22 mouse cellular contexts compared by ENCODE assay signal in the genomic region with DNA sequence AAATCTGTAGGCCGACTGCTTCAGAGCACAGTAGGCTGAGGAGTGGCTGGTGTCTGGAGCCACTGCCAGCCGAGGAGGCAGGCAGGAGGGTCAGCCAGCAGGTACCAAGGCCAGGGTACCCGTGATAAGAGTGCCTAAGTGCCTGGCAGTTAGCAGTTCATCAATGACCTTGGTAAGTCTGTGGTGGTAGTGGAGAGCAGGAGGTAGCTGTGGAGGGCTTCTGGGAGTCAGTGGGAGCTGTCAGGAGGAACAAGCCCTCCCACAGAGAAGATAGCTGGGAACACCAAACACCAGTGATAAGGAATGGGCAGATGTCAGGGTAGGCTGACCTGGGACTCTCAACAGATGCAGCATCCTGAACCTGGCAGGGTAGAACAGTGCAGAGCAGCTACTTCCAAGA. TPM values are rescaled to one million over a fixed set of nuclear protein-coding genes. Genes with fewer than 3 reads are reported as not detected.
DNase-seq lines count a peak whose midpoint lies in the region; ATAC-seq lines count a peak whose summit lies in the region.
"Had no signal": no experiment of that assay in that cellular context is flagged by ENCODE, and none has a peak within 500 bp of the region (broad histone marks: within the 10 kb centered on the region; RNA-seq: fewer than 3 reads in every experiment).

No protein-coding gene starts in this region.

- 71% methylated on average over 3 of the region's 3 CpGs for WGBS in midbrain, embryonic 10.5 days
- WGBS in midbrain, embryonic 16.5 days, result 84% methylated on average over 3 of the region's 3 CpGs

- H3K9me3 ChIP-seq in midbrain, embryonic 10.5 days (replicated peaks), result no peaks in the 10 kb centered on the region
- H3K9me3 ChIP-seq in midbrain, embryonic 16.5 days (replicated peaks; ENCODE audit: control insufficient read depth, low read length, poor library complexity, severe bottlenecking), result no peaks in the 10 kb centered on the region
- H3K9me3 ChIP-seq: embryonic facial prominence, embryonic 13.5 days; embryonic facial prominence, embryonic 15.5 days; forebrain, embryonic 10.5 days; forebrain, embryonic 12.5 days had no signal

- no peak overlapping the region for H3K4me3 ChIP-seq in midbrain, embryonic 10.5 days
- H3K4me3 ChIP-seq in midbrain, embryonic 16.5 days (ENCODE audit: low read depth, low read length), result no peak overlapping the region
- H3K4me3 ChIP-seq: embryonic facial prominence, embryonic 13.5 days; embryonic facial prominence, embryonic 15.5 days; erythroblast, embryonic 14.5 days; forebrain, embryonic 10.5 days; forebrain, embryonic 12.5 days had no signal

- DNase-seq in midbrain, embryonic 10.5 days (ENCODE audit: low spot score), result no peak
- DNase-seq in ovary, adult 18-20 months (ENCODE audit: low spot score), result peak; percentile 67
- DNase-seq in ovary, postnatal 14 days (ENCODE audit: low spot score), result no peak
- DNase-seq in testis, postnatal 14 days (ENCODE audit: low spot score), result peak; percentile 75
- DNase-seq in testis, postnatal 10 days (ENCODE audit: low spot score), result no peak
- DNase-seq: adrenal gland, adult 2 months; adrenal gland, postnatal 10 days; adrenal gland, postnatal 25 days; cerebellum, adult 11 months; cerebellum, adult 18-20 months; cerebellum, adult 8-10 months; cerebellum, adult 9-11 months; cerebellum, postnatal 14 days; cerebellum, postnatal 36 days; embryo, embryonic 11 days had no signal

- H3K27me3 ChIP-seq in midbrain, embryonic 10.5 days (ENCODE audit: low read depth, poor library complexity, severe bottlenecking), result peaks cover 36% of the 10 kb centered on the region
- H3K27me3 ChIP-seq in midbrain, embryonic 16.5 days (ENCODE audit: control insufficient read depth, insufficient read depth, low read depth, low read length), result no peaks in the 10 kb centered on the region
- H3K27me3 ChIP-seq: embryonic facial prominence, embryonic 15.5 days had no signal

- H3K36me3 ChIP-seq in midbrain, embryonic 10.5 days, result no peaks in the 10 kb centered on the region
- no peaks in the 10 kb centered on the region for H3K36me3 ChIP-seq in midbrain, embryonic 16.5 days (ENCODE audit: control insufficient read depth, insufficient read depth, low read length)
- H3K36me3 ChIP-seq: embryonic facial prominence, embryonic 13.5 days; embryonic facial prominence, embryonic 15.5 days; forebrain, embryonic 10.5 days; forebrain, embryonic 12.5 days had no signal

- no peak overlapping the region for H3K4me2 ChIP-seq in midbrain, embryonic 16.5 days (ENCODE audit: low read length)
- H3K4me2 ChIP-seq: embryonic facial prominence, embryonic 13.5 days; embryonic facial prominence, embryonic 15.5 days; forebrain, embryonic 12.5 days had no signal

- ATAC-seq in midbrain, embryonic 16.5 days, result no peak
- ATAC-seq: forebrain, embryonic 14.5 days had no signal

- H3K27ac ChIP-seq in midbrain, embryonic 10.5 days (replicated peaks), result peak overlapping the region; percentile 30; the same call in 1 of the 2 replicates
- no peak overlapping the region for H3K27ac ChIP-seq in midbrain, embryonic 16.5 days (ENCODE audit: low read length)
- H3K27ac ChIP-seq: embryonic facial prominence, embryonic 13.5 days; embryonic facial prominence, embryonic 15.5 days; forebrain, embryonic 10.5 days; forebrain, embryonic 12.5 days had no signal

- H3K9ac ChIP-seq in midbrain, embryonic 16.5 days (ENCODE audit: low read depth, low read length), result no peak overlapping the region
- H3K9ac ChIP-seq: embryonic facial prominence, embryonic 13.5 days; embryonic facial prominence, embryonic 15.5 days; forebrain, embryonic 12.5 days had no signal

- H3K4me1 ChIP-seq in midbrain, embryonic 10.5 days, result peaks cover 28% of the 10 kb centered on the region
- H3K4me1 ChIP-seq in midbrain, embryonic 16.5 days (ENCODE audit: control insufficient read depth, insufficient read depth, low read length), result peaks cover 12% of the 10 kb centered on the region

RNA-seq across cellular contexts. Expression of a gene that starts 35.7 kb away (rescaled TPM):
- polyA plus RNA-seq in midbrain, embryonic 10.5 days (2016; fragmentation: Nextera tagmentation; extraction: Ambion mirVana), result 0.25 and 0.50 TPM in 2 replicates
- 1.8 and 1.9 TPM in 2 replicates for polyA plus RNA-seq in midbrain, embryonic 16.5 days (2015; fragmentation: Nextera tagmentation; extraction: Ambion mirVana)

Comparison
In these comparisons a context has a peak if more than half of its experiments do, and no peak if none do; other contexts are left out.
1. DNase-seq: peak in ovary, adult 18-20 months (single experiment) and testis, postnatal 14 days (single experiment); none in midbrain, embryonic 10.5 days (single experiment), ovary, postnatal 14 days (single experiment) and testis, postnatal 10 days (single experiment).